In genomic region chrX:130281484-130281883, GRCm38 (mm10) we compare ENCODE assay signal across 22 mouse cellular contexts.
A peak's percentile ranks its signal among the peaks of the same experiment; 100 is the strongest.
DNase-seq lines count a peak whose midpoint lies in the region; ATAC-seq and TF ChIP-seq lines count a peak whose summit lies in the region.
"Had no signal": no experiment of that assay in that cellular context is flagged by ENCODE, and none has a peak within 500 bp of the region (broad histone marks: within the 10 kb centered on the region; RNA-seq: fewer than 3 reads in every experiment).

No protein-coding gene starts in this region.

- H3K4me1 ChIP-seq in midbrain, postnatal 0 days (ENCODE audit: insufficient read depth, low read length): no peaks in the 10 kb centered on the region
- H3K4me1 ChIP-seq: embryonic facial prominence, embryonic 10.5 days; forebrain, embryonic 13.5 days; heart, embryonic 15.5 days; hindbrain, embryonic 13.5 days had no signal

- WGBS in large intestine, adult 2 months: 28% methylated on average over 2 of the region's 2 CpGs
- 81% methylated on average over 2 of the region's 2 CpGs for WGBS in midbrain, postnatal 0 days

- peak; percentile 66 for ATAC-seq in CD4-positive, CD25-positive, alpha-beta regulatory T cell, adult 4 months
- peak; percentile 67 for ATAC-seq in inflammation-experienced regulatory T-cells, adult 6 months
- ATAC-seq in midbrain, postnatal 0 days (ENCODE audit: low FRiP score): no peak
- ATAC-seq: forebrain, embryonic 13.5 days; forebrain, postnatal 0 days had no signal

- H3K36me3 ChIP-seq in midbrain, postnatal 0 days (ENCODE audit: insufficient read depth, low read length): no peaks in the 10 kb centered on the region
- H3K36me3 ChIP-seq: embryonic facial prominence, embryonic 10.5 days; heart, embryonic 15.5 days; hindbrain, embryonic 13.5 days had no signal

- no peak overlapping the region for H3K27ac ChIP-seq in midbrain, postnatal 0 days (ENCODE audit: low read depth, low read length)
- H3K27ac ChIP-seq: embryonic facial prominence, embryonic 10.5 days; forebrain, embryonic 13.5 days; heart, adult 2 months; heart, embryonic 15.5 days; hindbrain, embryonic 13.5 days had no signal

- no peak overlapping the region for H3K4me2 ChIP-seq in midbrain, postnatal 0 days (ENCODE audit: low read depth, low read length, poor library complexity, severe bottlenecking)
- H3K4me2 ChIP-seq: forebrain, embryonic 13.5 days; heart, embryonic 11.5 days; heart, embryonic 15.5 days; hindbrain, embryonic 13.5 days had no signal

- H3K27me3 ChIP-seq in midbrain, postnatal 0 days (ENCODE audit: insufficient read depth, low read length): no peaks in the 10 kb centered on the region
- H3K27me3 ChIP-seq: CH12.LX; forebrain, embryonic 13.5 days; heart, embryonic 15.5 days; hindbrain, embryonic 13.5 days had no signal

- peak; percentile 11 for DNase-seq in large intestine, adult 2 months (ENCODE audit: low read depth, low spot score)
- DNase-seq in kidney, adult 8-10 months: no peak
- DNase-seq in lung, postnatal 25 days (ENCODE audit: low spot score): no peak
- DNase-seq in midbrain, postnatal 0 days (ENCODE audit: low spot score): no peak
- no peak for DNase-seq in yolk sac, embryonic 10.5 days (ENCODE audit: low spot score)
- DNase-seq: adrenal gland, adult 8-10 months; adrenal gland, postnatal 36 days; B cell, adult 2 months; cerebellum, adult 2 months; cerebellum, postnatal 10 days; forebrain, postnatal 0 days; gastrocnemius, postnatal 14 days; heart, adult 2 months; heart, postnatal 14 days had no signal

- no peak for TF ChIP-seq CTCF in midbrain, postnatal 0 days (IDR thresholded peaks at IDR 0.05)

- H3K4me3 ChIP-seq in midbrain, postnatal 0 days (ENCODE audit: low read depth, low read length): no peak overlapping the region
- H3K4me3 ChIP-seq: embryonic facial prominence, embryonic 10.5 days; forebrain, embryonic 13.5 days; heart, adult 2 months; heart, embryonic 15.5 days; hindbrain, embryonic 13.5 days had no signal

- no peaks in the 10 kb centered on the region for H3K9me3 ChIP-seq in midbrain, postnatal 0 days (ENCODE audit: low read length)
- H3K9me3 ChIP-seq: embryonic facial prominence, embryonic 10.5 days; forebrain, embryonic 13.5 days; heart, embryonic 15.5 days; hindbrain, embryonic 13.5 days had no signal

- H3K9ac ChIP-seq in midbrain, postnatal 0 days (replicated peaks; ENCODE audit: low read length, poor library complexity, severe bottlenecking): no peak overlapping the region
- H3K9ac ChIP-seq: forebrain, embryonic 13.5 days; forebrain, postnatal 0 days; heart, embryonic 15.5 days; hindbrain, embryonic 13.5 days had no signal
